Mouse (Mus musculus) limb, embryonic 14.5 days (tissue): ENCODE data around the gene Rest. TPM values are rescaled to one million over a fixed set of nuclear protein-coding genes. Genes with fewer than 3 reads are reported as not detected.

ENCODE experiments used
- ATAC-seq: fragments of 200-750 bp; cut with Nextera tagmentation; 2 replicates; pipeline ENCODE4 v1.8.0; 2017; ENCODE audit warnings: low read depth, moderate number of reproducible peaks, moderate TSS enrichment; ENCODE audit not compliant: low FRiP score
- DNase-seq: peaks from one replicate; pipeline ENCODE4 v3.0.0-alpha.2; 2015; ENCODE audit warnings: low spot score
- H3K27ac ChIP-seq: fragments of 300-500 bp; sonication (generic); replicated peaks from 2 replicates; pipeline ENCODE4 v1.5.1; 2014; ENCODE audit warnings: low read depth, mild to moderate bottlenecking, low read length, moderate library complexity, mixed read lengths
- H3K27me3 ChIP-seq: fragments of 300-500 bp; sonication (generic); 2 replicates; pipeline ENCODE4 v1.6.1; 2014; ENCODE audit warnings: low read length, mixed read lengths; ENCODE audit not compliant: control insufficient read depth, insufficient read depth
- H3K36me3 ChIP-seq: fragments of 300-500 bp; sonication (generic); 2 replicates; pipeline ENCODE4 v1.6.1; 2014; ENCODE audit warnings: mild to moderate bottlenecking, low read length, moderate library complexity, mixed read lengths; ENCODE audit not compliant: control insufficient read depth, insufficient read depth
- H3K4me1 ChIP-seq: fragments of 300-500 bp; sonication (generic); 2 replicates; pipeline ENCODE4 v1.6.1; 2014; ENCODE audit warnings: antibody characterized with exemption, low read length, mixed read lengths; ENCODE audit not compliant: control insufficient read depth, insufficient read depth
- H3K4me2 ChIP-seq: fragments of 300-500 bp; sonication (generic); replicated peaks from 2 replicates; pipeline ENCODE4 v1.6.1; 2014; ENCODE audit warnings: low read depth, mild to moderate bottlenecking, low read length, moderate library complexity; ENCODE audit not compliant: severe bottlenecking
- H3K4me3 ChIP-seq: fragments of 300-500 bp; sonication (generic); replicated peaks from 2 replicates; pipeline ENCODE4 v1.5.1; 2014; ENCODE audit warnings: low read length
- H3K9ac ChIP-seq: fragments of 300-500 bp; sonication (generic); 2 replicates; pipeline ENCODE4 v1.6.1; 2014; ENCODE audit warnings: mild to moderate bottlenecking, low read depth, low read length, moderate library complexity; ENCODE audit not compliant: severe bottlenecking
- H3K9me3 ChIP-seq: fragments of 300-500 bp; sonication (generic); 2 replicates; pipeline ENCODE4 v1.6.1; 2016; ENCODE audit warnings: low read length; ENCODE audit not compliant: control insufficient read depth
- POLR2A ChIP-seq: fragments of 200-500 bp; IDR thresholded peaks from 2 replicates; pipeline ENCODE4 v1.8.0; 2012; ENCODE audit warnings: inconsistent platforms, mild to moderate bottlenecking, moderate library complexity, borderline replicate concordance; ENCODE audit not compliant: insufficient read depth, insufficient read length; ENCODE audit errors: extremely low read depth
- WGBS: fragments of 180-500 bp; shearing (Covaris S2); extraction: QIAGEN DNeasy Blood & Tissue Kit; methylation state at CpG from one replicate; pipeline ENCODE4 v1.1.7; 2014; 5-methylcytosine and 5-hydroxymethylcytosine counted together
- polyA plus RNA-seq, 2 experiments: library from polyadenylated mRNA; depleted of rRNA in 1 of 2; stranded (reverse) in 1 of 2; unstranded in 1 of 2; fragments of >200 nt; fragmentation: Nextera tagmentation in 1 of 2; extraction: Ambion mirVana in 1 of 2; gene quantifications; 2 replicates each; pipeline versions ENCODE4 v1.2.1 to v1.2.3; 2012 to 2014

The Rest gene
- polyA plus RNA-seq, 2 experiments = 27.9 to 47.0 TPM

DNA sequence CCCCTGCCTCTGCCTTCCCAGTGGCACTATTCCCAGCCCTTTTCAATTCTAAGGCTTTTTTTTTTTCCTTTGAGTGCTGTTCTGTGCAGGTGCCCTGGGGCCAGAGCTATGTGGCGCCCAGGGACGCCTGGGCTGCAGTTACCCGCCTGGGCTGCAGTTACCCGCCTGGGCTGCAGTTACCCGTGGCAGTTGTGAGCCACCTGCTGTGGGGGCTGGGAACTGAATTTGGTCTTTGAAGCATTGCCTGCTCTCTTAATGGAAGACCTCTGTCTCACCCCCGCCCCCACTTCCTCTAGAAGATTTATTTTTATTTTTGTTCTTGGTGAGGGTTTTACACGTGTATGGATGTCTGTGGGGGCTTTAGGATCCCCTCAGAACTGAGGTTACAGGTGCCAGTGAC, 7.9 kb downstream of the Rest start:
- Histone ChIP-seq H3K27ac (no peak overlapping the region), H3K36me3 (peaks cover 97% of the 10 kb centered on the region), H3K27me3 (no peaks in the 10 kb centered on the region), H3K9me3 (no peaks in the 10 kb centered on the region), H3K4me3 (no peak overlapping the region), H3K4me1 (0 out of 2 replicates have a peak, but pooled peaks cover 4% of the 10 kb centered on the region), H3K9ac (no peak overlapping the region), H3K4me2 (no peak overlapping the region)
- 70% methylated on average over 7 of the region's 7 CpGs for WGBS
- ATAC-seq (no peak), DNase-seq (no peak)
- TF ChIP-seq POLR2A = no peak

DNA sequence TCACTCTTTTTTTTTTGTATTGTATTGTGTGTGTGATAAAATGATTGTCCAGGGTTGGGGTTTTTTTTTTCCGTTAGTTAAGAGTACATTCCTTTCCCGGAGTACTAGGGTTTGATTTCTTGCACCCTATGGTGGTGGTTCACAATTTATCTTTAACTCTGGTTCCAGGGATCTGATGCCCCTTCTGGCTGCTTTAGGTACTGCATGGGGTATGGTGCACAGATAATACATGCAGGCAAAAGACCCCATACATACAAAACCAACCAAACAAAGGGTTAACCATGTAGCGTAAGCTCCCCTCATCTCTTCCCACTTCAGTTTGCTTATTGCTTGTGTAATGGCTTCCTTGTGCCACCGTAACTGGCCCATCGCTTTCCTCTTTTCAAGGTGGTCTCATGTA, 10.7 kb downstream of the Rest start:
- DNase-seq (no peak), ATAC-seq (no peak)
- no peaks in the 10 kb centered on the region for H3K9me3 ChIP-seq
- H3K4me3 ChIP-seq = no peak overlapping the region
- WGBS = 94% methylated on average over 5 of the region's 5 CpGs
- no peak overlapping the region for H3K9ac ChIP-seq
- no peaks in the 10 kb centered on the region for H3K27me3 ChIP-seq
- peaks cover 98% of the 10 kb centered on the region for H3K36me3 ChIP-seq
- 0 out of 2 replicates have a peak, but pooled peaks cover under 1% of the 10 kb centered on the region for H3K4me1 ChIP-seq
- H3K4me2 ChIP-seq = no peak overlapping the region
- no peak for TF ChIP-seq POLR2A
- H3K27ac ChIP-seq = no peak overlapping the region

DNA sequence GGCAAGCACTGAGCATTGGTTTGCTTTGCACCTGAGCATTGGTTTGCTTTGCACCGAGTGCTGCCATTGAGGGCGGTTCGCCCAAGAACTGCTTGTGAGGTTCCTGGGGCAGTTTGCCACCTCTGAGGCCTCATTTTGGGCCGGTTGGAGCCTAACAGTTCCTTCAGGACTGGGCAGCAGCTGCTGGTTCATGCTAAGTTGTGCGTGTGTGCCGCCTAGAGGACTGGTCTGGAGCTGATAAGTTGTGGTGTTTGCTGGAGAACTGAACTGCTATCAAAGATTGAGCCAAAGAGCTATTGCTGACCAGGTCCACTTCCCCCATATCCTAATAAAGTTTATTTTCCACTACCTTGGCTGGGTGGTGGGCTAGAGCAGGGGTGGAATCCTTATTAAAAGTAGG, 11.9 kb downstream of the Rest start:
- Histone ChIP-seq H3K9me3 (no peaks in the 10 kb centered on the region), H3K36me3 (peaks cover 98% of the 10 kb centered on the region), H3K27ac (no peak overlapping the region), H3K4me2 (no peak overlapping the region), H3K4me3 (no peak overlapping the region), H3K4me1 (no peaks in the 10 kb centered on the region), H3K27me3 (no peaks in the 10 kb centered on the region), H3K9ac (no peak overlapping the region)
- no peak for DNase-seq
- no peak for TF ChIP-seq POLR2A
- no peak for ATAC-seq
- WGBS = 95% methylated on average over 6 of the region's 6 CpGs

DNA sequence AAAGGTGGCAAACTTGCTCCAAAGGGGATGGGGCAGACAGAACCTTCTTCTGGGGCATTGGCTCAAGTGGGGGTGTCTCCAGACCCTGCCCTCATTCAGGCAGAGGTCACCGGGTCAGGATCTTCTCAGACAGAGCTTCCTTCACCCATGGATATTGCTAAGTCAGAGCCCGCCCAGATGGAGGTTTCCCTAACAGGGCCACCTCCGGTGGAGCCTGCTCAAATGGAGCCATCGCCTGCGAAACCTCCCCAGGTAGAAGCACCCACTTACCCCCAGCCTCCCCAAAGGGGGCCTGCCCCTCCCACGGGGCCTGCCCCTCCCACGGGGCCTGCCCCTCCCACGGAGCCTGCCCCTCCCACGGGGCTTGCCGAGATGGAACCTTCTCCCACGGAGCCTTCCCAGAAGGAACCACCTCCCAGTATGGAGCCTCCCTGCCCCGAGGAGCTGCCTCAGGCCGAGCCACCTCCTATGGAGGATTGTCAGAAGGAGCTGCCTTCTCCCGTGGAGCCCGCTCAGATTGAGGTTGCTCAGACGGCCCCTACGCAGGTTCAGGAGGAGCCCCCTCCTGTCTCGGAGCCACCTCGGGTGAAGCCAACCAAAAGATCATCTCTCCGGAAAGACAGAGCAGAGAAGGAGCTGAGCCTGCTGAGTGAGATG, 16.4 kb downstream of the Rest start:
- H3K9ac ChIP-seq = no peak overlapping the region
- H3K4me1 ChIP-seq = no peaks in the 10 kb centered on the region
- no peaks in the 10 kb centered on the region for H3K27me3 ChIP-seq
- no peak overlapping the region for H3K27ac ChIP-seq
- H3K4me2 ChIP-seq = no peak overlapping the region
- H3K9me3 ChIP-seq = no peaks in the 10 kb centered on the region
- TF ChIP-seq POLR2A = no peak
- ATAC-seq = no peak
- no peak overlapping the region for H3K4me3 ChIP-seq
- 91% methylated on average over 20 of the region's 20 CpGs for whole genome bisulfite sequencing
- H3K36me3 ChIP-seq = peaks cover 88% of the 10 kb centered on the region
- no peak for DNase-seq

DNA sequence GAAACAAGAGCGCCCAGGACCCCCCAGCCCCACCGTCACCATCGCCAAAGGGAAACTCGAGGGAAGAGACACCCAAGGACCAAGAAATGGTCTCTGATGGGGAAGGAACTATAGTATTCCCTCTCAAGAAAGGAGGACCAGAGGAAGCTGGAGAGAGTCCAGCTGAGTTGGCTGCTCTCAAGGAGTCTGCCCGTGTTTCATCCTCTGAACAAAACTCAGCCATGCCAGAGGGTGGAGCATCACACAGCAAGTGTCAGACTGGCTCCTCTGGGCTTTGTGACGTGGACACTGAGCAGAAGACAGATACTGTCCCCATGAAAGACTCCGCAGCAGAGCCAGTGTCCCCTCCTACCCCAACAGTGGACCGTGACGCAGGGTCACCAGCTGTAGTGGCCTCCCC, 17.0 kb downstream of the Rest start:
- H3K27me3 ChIP-seq = no peaks in the 10 kb centered on the region
- DNase-seq (no peak), ATAC-seq (no peak)
- no peaks in the 10 kb centered on the region for H3K9me3 ChIP-seq
- no peak overlapping the region for H3K27ac ChIP-seq
- WGBS = 88% methylated on average over 9 of the region's 9 CpGs
- no peak for TF ChIP-seq POLR2A
- H3K4me1 ChIP-seq = no peaks in the 10 kb centered on the region
- peaks cover 89% of the 10 kb centered on the region for H3K36me3 ChIP-seq
- no peak overlapping the region for H3K4me2 ChIP-seq
- no peak overlapping the region for H3K9ac ChIP-seq
- H3K4me3 ChIP-seq = no peak overlapping the region

DNA sequence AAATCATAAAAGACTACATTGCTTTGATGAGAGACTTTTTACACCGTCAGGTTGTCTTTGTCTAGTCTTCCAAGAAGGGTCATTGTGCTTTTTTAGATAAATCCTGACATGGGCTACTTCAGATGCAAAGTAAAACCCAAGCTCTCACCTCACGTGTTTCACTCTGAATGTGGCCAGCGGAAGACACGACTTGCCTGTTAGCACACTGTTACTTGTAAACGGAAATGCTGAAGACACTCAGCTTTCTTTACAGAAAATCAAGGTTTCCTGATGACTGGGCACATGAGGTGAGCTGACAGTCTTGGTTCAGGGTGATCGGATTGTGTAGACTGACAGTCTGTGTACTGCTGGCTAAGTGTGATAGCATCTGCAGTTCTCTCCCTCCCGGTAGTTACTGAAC, 20.4 kb downstream of the Rest start:
- peaks cover 76% of the 10 kb centered on the region for H3K36me3 ChIP-seq
- H3K4me2 ChIP-seq = no peak overlapping the region
- no peak for ATAC-seq
- no peak overlapping the region for H3K27ac ChIP-seq
- H3K4me1 ChIP-seq = no peaks in the 10 kb centered on the region
- H3K9me3 ChIP-seq = no peaks in the 10 kb centered on the region
- H3K9ac ChIP-seq = no peak overlapping the region
- no peak overlapping the region for H3K4me3 ChIP-seq
- no peak for TF ChIP-seq POLR2A
- no peaks in the 10 kb centered on the region for H3K27me3 ChIP-seq
- 89% methylated on average over 7 of the region's 7 CpGs for WGBS
- DNase-seq = no peak
